Mouse (Mus musculus) brain, adult 2 months (tissue): Measurements from ENCODE around the gene Mpig6b.
A peak's percentile ranks its signal among the peaks of the same experiment; 100 is the strongest.

Experiments used
- DNase-seq: peaks from one replicate; pipeline ENCODE4 v3.0.0; 2011; ENCODE audit warnings: low read depth, low spot score

The Mpig6b gene

GRCm38 (mm10) chr17:35017706-35018030, 48.3 kb downstream of the Mpig6b start:
- no peak for DNase-seq

GRCm38 (mm10) chr17:35016791-35017705, 48.9 kb downstream of the Mpig6b start:
- no peak for DNase-seq

- DNase-seq: peak; percentile 80
Observed at GRCm38 (mm10) chr17:35016376-35016775, 49.6 kb downstream of the Mpig6b start, which contains the start of gene Vwa7. TSS of gene Vwa7 (plus strand) at chr17:35016579.

DNA sequence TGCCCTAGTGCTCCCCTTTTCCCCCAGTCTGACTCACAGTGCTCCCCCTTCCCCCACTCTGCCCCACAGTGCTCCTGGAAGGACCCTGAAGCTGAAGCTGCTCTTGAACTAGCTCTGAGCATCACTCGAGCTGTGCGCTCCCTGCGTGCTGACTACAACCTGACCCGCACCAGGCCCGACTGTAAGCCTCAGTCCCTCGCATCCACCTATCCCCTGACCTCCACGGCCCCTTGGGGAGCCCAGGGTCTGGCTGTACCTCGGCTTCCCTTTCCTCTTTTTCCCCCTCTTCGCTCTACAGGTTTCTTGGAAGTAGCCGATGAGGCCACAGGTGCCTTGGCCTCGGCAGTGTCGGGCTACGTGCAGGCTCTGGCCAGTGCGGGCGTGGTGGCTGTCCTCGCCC, 50.7 kb downstream of the Mpig6b start:
- DNase-seq: no peak

DNA sequence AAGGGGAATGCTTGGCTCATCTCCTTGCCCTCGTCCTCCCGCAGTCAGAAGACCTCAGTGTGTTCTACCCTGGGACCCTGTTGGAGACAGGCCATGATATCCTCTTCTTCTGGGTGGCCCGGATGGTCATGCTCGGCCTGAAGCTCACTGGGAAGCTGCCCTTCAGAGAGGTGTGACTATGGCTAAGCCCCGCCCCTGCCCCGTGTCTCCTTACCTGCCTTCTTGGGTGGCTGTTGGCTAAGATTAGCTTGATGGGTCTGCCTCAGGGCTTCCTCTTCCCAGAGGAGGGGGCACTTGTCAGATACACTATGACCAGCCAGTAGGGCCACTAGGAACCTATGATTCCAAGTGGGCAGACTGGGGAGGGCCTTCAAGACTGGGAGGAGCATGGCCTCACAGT, 52.8 kb downstream of the Mpig6b start:
- DNase-seq: no peak
